Mouse (Mus musculus) hindbrain, embryonic 10.5 days (tissue): Measurements from ENCODE around the gene Vmp1. TPM values are rescaled to one million over a fixed set of nuclear protein-coding genes. Genes with fewer than 3 reads are reported as not detected.

Experiments used
- DNase-seq: peaks from one replicate; pipeline ENCODE4 v3.0.0-alpha.2; 2017; ENCODE audit warnings: low spot score
- H3K27ac ChIP-seq: fragments of 300-500 bp; sonication (generic); 2 replicates; pipeline ENCODE4 v1.5.1; 2016; ENCODE audit warnings: mild to moderate bottlenecking, moderate library complexity
- H3K27me3 ChIP-seq: fragments of 300-500 bp; sonication (generic); 2 replicates; pipeline ENCODE4 v1.6.1; 2016; ENCODE audit warnings: mild to moderate bottlenecking; ENCODE audit not compliant: poor library complexity, insufficient read depth, severe bottlenecking
- H3K36me3 ChIP-seq: fragments of 300-500 bp; sonication (generic); 2 replicates; pipeline ENCODE4 v1.6.1; 2016; ENCODE audit warnings: mild to moderate bottlenecking, moderate library complexity
- H3K4me1 ChIP-seq: fragments of 300-500 bp; sonication (generic); replicated peaks from 2 replicates; pipeline ENCODE4 v1.6.1; 2016; ENCODE audit warnings: mild to moderate bottlenecking
- H3K4me3 ChIP-seq: fragments of 300-500 bp; sonication (generic); 2 replicates; pipeline ENCODE4 v1.5.1; 2016; ENCODE audit warnings: mild to moderate bottlenecking, moderate library complexity
- H3K9me3 ChIP-seq: fragments of 300-500 bp; sonication (generic); 2 replicates; pipeline ENCODE4 v1.6.1; 2016; ENCODE audit warnings: mild to moderate bottlenecking, moderate library complexity
- WGBS: fragments of 180-500 bp; shearing (Covaris S2); methylation state at CpG from one replicate; pipeline ENCODE4 v1.1.7; 2016; 5-methylcytosine and 5-hydroxymethylcytosine counted together
- polyA plus RNA-seq: library from polyadenylated mRNA; unstranded; fragments of >200 nt; fragmentation: Nextera tagmentation; extraction: Ambion mirVana; gene quantifications from 2 replicates; pipeline ENCODE4 v1.2.1, GENCODE M21; 2016

Gene Vmp1
- polyA plus RNA-seq, result 92.8 and 96.1 TPM in 2 replicates

DNA sequence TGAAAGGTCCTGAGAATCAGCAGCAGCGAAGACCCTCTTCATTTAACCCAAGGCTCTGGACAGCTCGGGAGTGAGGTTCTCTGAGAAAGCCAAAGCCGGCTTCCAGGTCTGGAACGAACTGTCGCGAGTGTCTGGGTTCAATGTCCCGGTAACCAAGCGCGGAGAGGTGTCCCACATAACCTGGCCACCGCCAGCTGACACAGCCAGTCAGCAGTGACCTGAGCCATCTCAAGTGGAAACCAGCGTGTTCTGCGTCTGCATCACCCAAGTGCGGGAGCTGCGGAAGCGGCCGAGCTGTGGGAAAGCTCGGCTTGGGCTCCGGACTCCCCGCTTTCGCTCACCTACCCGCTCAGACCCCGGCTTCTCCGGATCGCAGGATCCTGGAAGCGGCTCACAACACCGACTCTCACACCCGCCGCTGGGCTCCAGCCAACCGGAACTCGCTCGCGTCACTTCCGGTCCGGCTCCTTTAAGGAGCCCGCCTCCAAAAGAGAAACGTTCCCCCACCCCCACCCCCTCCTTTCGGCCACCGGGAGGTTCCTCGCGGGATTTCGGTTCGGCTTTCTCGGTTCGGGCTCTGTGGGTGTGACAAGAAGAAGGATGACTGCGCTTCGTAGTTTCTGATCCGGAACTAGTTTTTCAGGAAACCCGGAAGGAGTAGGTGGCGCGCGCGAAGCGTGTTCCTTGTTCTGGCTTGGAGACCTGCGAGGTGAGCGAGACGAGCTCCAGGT lies at the start of gene Vmp1, which contains the start of gene Ptrh2:
Vmp1 (minus strand) TSS at position 442 of the 731 bp plus-strand sequence.
Ptrh2 (plus strand) TSS at position 591 of the 731 bp plus-strand sequence.
- peak; percentile 95 for DNase-seq

DNA sequence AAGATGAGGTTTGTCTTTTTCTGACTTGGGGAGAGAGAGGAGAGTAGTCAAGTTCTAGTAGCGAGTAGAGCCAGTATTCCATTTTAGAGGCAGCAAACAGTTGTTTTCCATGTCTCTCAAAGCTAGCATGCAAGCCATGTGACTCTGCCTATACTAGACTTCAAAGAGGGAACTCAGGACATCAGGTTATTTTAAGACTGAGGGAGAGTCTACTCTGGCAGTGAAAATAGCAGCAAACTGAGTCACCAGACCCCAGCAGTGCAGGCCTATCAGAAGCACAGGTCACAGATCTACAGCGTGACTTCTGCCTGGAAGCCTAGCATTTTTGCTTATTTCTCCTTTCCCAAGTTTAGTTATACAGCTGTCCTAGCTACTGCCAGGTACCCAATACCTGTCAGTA lies 47.8 kb upstream of the Vmp1 start:
- no peaks in the 10 kb centered on the region for H3K9me3 ChIP-seq
- WGBS, result 95% methylated on average over 2 of the region's 2 CpGs
- no peak overlapping the region for H3K27ac ChIP-seq
- no peaks in the 10 kb centered on the region for H3K4me1 ChIP-seq
- H3K36me3 ChIP-seq, result peaks cover 88% of the 10 kb centered on the region
- H3K4me3 ChIP-seq, result no peak overlapping the region
- no peak for DNase-seq
- no peaks in the 10 kb centered on the region for H3K27me3 ChIP-seq

More for the DNA sequence above, at the start of gene Vmp1, which contains the start of gene Ptrh2:
- H3K4me3 ChIP-seq, result peak within 1 kb of the TSS; percentile 90
- no peaks in the 10 kb centered on the region for H3K27me3 ChIP-seq
- peaks cover 31% of the 10 kb centered on the region for H3K36me3 ChIP-seq
- peaks cover 42% of the 10 kb centered on the region for H3K4me1 ChIP-seq
- no peaks in the 10 kb centered on the region for H3K9me3 ChIP-seq
- WGBS, result under 1% methylated on average over 56 of the region's 56 CpGs
- H3K27ac ChIP-seq, result peak within 1 kb of the TSS; percentile 92

GRCm38 (mm10) chr11:86725607-86726006 lies 42.0 kb upstream of the Vmp1 start:
- Histone ChIP-seq H3K9me3 (no peaks in the 10 kb centered on the region), H3K27me3 (no peaks in the 10 kb centered on the region), H3K4me1 (no peaks in the 10 kb centered on the region), H3K36me3 (peaks cover 95% of the 10 kb centered on the region), H3K27ac (no peak overlapping the region), H3K4me3 (no peak overlapping the region)
- no peak for DNase-seq

- Histone ChIP-seq H3K9me3 (no peaks in the 10 kb centered on the region), H3K4me1 (no peaks in the 10 kb centered on the region), H3K4me3 (no peak overlapping the region), H3K27ac (no peak overlapping the region), H3K27me3 (no peaks in the 10 kb centered on the region), H3K36me3 (peaks cover 95% of the 10 kb centered on the region)
- 96% methylated on average over 7 of the region's 7 CpGs for WGBS
- no peak for DNase-seq
Observed at GRCm38 (mm10) chr11:86724982-86725381, 41.3 kb upstream of the Vmp1 start.

GRCm38 (mm10) chr11:86724004-86724403 lies 40.4 kb upstream of the Vmp1 start:
- peaks cover 96% of the 10 kb centered on the region for H3K36me3 ChIP-seq
- no peak overlapping the region for H3K4me3 ChIP-seq
- no peaks in the 10 kb centered on the region for H3K4me1 ChIP-seq
- no peaks in the 10 kb centered on the region for H3K9me3 ChIP-seq
- no peaks in the 10 kb centered on the region for H3K27me3 ChIP-seq
- DNase-seq, result no peak
- H3K27ac ChIP-seq, result no peak overlapping the region
- 90% methylated on average over 3 of the region's 3 CpGs for WGBS

DNA sequence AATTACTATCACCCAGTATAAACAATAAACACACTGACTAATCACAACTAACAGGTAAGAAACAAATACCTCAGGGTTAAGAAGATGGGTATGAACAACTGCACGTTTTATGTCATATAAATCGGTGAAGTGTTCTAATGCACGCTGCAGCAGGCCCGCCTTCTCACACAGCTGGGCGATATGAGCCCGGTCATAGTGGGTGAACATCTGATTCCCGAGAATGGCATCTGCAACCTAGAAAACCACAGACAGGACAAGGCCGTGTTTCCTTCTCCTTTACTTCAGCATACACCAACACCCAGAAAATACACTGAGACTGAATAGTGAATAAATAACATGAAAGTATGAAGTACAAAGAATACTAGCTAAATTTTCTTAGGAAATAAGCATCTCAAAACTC lies 35.8 kb upstream of the Vmp1 start:
- no peak overlapping the region for H3K4me3 ChIP-seq
- 94% methylated on average over 8 of the region's 8 CpGs for WGBS
- no peak for DNase-seq
- H3K9me3 ChIP-seq, result no peaks in the 10 kb centered on the region
- peaks cover 93% of the 10 kb centered on the region for H3K36me3 ChIP-seq
- H3K4me1 ChIP-seq, result no peaks in the 10 kb centered on the region
- H3K27me3 ChIP-seq, result no peaks in the 10 kb centered on the region
- no peak overlapping the region for H3K27ac ChIP-seq

GRCm38 (mm10) chr11:86718369-86718768 lies 34.7 kb upstream of the Vmp1 start:
- no peak overlapping the region for H3K4me3 ChIP-seq
- WGBS, result 94% methylated on average over 3 of the region's 3 CpGs
- H3K9me3 ChIP-seq, result no peaks in the 10 kb centered on the region
- no peaks in the 10 kb centered on the region for H3K27me3 ChIP-seq
- no peaks in the 10 kb centered on the region for H3K4me1 ChIP-seq
- H3K36me3 ChIP-seq, result peaks cover 93% of the 10 kb centered on the region
- no peak for DNase-seq
- H3K27ac ChIP-seq, result no peak overlapping the region

- Histone ChIP-seq H3K27ac (no peak overlapping the region), H3K9me3 (no peaks in the 10 kb centered on the region), H3K36me3 (peaks cover 94% of the 10 kb centered on the region), H3K4me3 (no peak overlapping the region), H3K27me3 (no peaks in the 10 kb centered on the region), H3K4me1 (no peaks in the 10 kb centered on the region)
- DNase-seq, result no peak
- WGBS, result 92% methylated on average over 6 of the region's 6 CpGs
Observed at GRCm38 (mm10) chr11:86717306-86718065, 33.9 kb upstream of the Vmp1 start.

DNA sequence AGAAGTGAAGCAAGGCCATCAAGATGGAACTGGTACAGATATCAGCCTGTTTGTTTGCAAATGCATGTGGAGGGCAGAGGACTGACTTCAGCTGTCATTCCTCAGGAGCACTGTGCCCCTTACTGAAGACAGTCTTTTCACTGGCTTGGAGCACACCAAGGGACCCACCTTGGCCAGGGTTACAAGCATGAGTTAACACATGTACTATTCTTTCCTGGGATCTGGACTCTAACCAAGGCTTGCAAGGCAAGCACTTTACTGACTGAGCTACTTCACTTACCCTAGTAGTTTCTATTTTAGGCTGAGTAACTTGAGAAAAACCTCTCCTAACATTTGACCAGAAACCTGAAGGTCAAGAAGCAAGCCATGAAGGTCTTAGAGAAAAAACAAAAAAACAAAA lies 31.0 kb upstream of the Vmp1 start:
- H3K4me3 ChIP-seq, result no peak overlapping the region
- H3K9me3 ChIP-seq, result no peaks in the 10 kb centered on the region
- H3K36me3 ChIP-seq, result peaks cover 96% of the 10 kb centered on the region
- DNase-seq, result no peak
- H3K27me3 ChIP-seq, result no peaks in the 10 kb centered on the region
- no peak overlapping the region for H3K27ac ChIP-seq
- no peaks in the 10 kb centered on the region for H3K4me1 ChIP-seq

DNA sequence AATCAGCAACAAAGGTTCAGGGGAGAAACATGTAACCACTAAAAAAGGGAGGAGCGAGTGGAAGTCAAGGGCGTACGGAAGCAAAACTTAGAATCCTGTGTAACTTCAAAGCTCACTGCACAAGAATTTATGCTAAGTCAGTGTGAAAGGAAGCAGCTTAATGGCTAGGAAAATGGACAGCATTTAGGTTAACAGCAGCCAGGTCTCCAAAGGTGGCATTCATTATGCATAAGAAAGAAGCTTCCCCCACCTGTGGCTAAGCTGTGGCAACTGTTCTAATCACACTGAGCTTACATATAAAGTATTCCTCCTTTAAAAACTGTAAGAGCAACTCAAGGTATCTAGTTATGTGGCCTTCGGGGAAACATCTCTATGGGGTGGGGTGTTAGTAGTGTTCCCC lies 17.5 kb upstream of the Vmp1 start:
- no peak overlapping the region for H3K4me3 ChIP-seq
- H3K9me3 ChIP-seq, result no peaks in the 10 kb centered on the region
- H3K36me3 ChIP-seq, result peaks cover 97% of the 10 kb centered on the region
- no peak for DNase-seq
- 97% methylated on average over 4 of the region's 4 CpGs for WGBS
- no peak overlapping the region for H3K27ac ChIP-seq
- no peaks in the 10 kb centered on the region for H3K27me3 ChIP-seq
- no peaks in the 10 kb centered on the region for H3K4me1 ChIP-seq

GRCm38 (mm10) chr11:86695461-86695860 lies 11.8 kb upstream of the Vmp1 start:
- no peaks in the 10 kb centered on the region for H3K27me3 ChIP-seq
- no peak overlapping the region for H3K27ac ChIP-seq
- H3K36me3 ChIP-seq, result peaks cover 99% of the 10 kb centered on the region
- no peaks in the 10 kb centered on the region for H3K4me1 ChIP-seq
- H3K4me3 ChIP-seq, result no peak overlapping the region
- H3K9me3 ChIP-seq, result no peaks in the 10 kb centered on the region
- no peak for DNase-seq
- WGBS, result 85% methylated on average over 4 of the region's 4 CpGs

GRCm38 (mm10) chr11:86692546-86692945 lies 8.9 kb upstream of the Vmp1 start:
- 94% methylated on average over 2 of the region's 2 CpGs for WGBS
- Histone ChIP-seq H3K27me3 (no peaks in the 10 kb centered on the region), H3K4me1 (no peaks in the 10 kb centered on the region), H3K4me3 (no peak overlapping the region), H3K27ac (no peak overlapping the region), H3K36me3 (peaks cover 96% of the 10 kb centered on the region), H3K9me3 (no peaks in the 10 kb centered on the region)
- no peak for DNase-seq

- Histone ChIP-seq H3K36me3 (peaks cover 96% of the 10 kb centered on the region), H3K9me3 (no peaks in the 10 kb centered on the region), H3K27ac (no peak overlapping the region), H3K27me3 (no peaks in the 10 kb centered on the region), H3K4me1 (no peaks in the 10 kb centered on the region), H3K4me3 (no peak overlapping the region)
- WGBS, result 90% methylated on average over 2 of the region's 2 CpGs
- DNase-seq, result no peak
Observed at GRCm38 (mm10) chr11:86691956-86692355, 8.3 kb upstream of the Vmp1 start.
